Mouse (Mus musculus): ENCODE results near the gene Stk39. TPM values are rescaled to one million over a fixed set of nuclear protein-coding genes. Genes with fewer than 3 reads are reported as not detected.

Stk39 gene
- polyA plus RNA-seq, 2 experiments: 0.93 to 1.7 TPM

DNA sequence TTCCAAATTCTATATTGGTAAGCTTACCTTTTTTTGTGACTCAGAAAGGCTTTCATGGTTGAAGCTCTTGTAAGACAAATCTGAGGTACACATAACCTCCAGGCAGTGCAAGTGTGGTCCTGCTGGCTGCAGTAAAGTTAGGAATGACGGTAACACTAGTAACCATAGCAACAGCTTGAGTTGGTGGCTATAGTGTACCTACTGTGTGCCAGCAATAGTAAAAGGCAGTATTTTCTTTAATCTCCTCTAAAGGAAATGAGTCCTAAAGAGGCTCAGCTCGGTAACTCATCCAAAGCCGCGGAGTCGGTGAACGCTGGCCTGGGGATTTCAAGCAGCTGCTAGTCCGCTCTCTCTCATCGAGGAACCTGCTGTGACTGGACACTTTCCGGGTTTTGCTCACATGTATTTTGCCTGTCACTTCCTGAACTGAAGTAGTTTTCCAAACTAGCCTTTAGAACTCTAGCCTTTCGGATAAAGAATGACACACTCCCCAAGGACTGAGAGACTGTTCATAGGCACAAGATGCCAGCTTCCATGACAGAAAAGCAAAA lies 85.7 kb downstream of the Stk39 start:
- no peak for DNase-seq (ENCODE audit: low read depth in 3 of 3, low spot score in 3 of 3)
- no peak for ATAC-seq (ENCODE audit: insufficient read depth)
- Histone ChIP-seq H3K4me2 (ENCODE audit: low read depth) (no peak overlapping the region), H3K4me3 (ENCODE audit: insufficient read depth in 1 of 2, low read depth in 2 of 2, low read length in 2 of 2) (no peak overlapping the region), H3K4me1 (replicated peaks; ENCODE audit: control insufficient read depth in 2 of 2, insufficient read depth in 2 of 2, low read length in 1 of 2) (peaks cover 0 to 19% of the 10 kb centered on the region in 2 experiments), H3K27me3 (ENCODE audit: control insufficient read depth, insufficient read depth, low read length) (no peaks in the 10 kb centered on the region), H3K36me3 (replicated peaks; ENCODE audit: control insufficient read depth, insufficient read depth, low read depth) (no peaks in the 10 kb centered on the region), H3K27ac (no peak overlapping the region), H3K9ac (replicated peaks) (no peak overlapping the region), H3K9me3 (ENCODE audit: control insufficient read depth, low read length) (no peaks in the 10 kb centered on the region)
- TF ChIP-seq CTCF (IDR thresholded peaks at IDR 0.05; ENCODE audit: low read depth) (no peak), EP300 (IDR thresholded peaks at IDR 0.05; ENCODE audit: low read depth) (no peak)
- 76% methylated on average over 10 of the region's 10 CpGs for WGBS (ENCODE audit: insufficient replicate concordance)

DNA sequence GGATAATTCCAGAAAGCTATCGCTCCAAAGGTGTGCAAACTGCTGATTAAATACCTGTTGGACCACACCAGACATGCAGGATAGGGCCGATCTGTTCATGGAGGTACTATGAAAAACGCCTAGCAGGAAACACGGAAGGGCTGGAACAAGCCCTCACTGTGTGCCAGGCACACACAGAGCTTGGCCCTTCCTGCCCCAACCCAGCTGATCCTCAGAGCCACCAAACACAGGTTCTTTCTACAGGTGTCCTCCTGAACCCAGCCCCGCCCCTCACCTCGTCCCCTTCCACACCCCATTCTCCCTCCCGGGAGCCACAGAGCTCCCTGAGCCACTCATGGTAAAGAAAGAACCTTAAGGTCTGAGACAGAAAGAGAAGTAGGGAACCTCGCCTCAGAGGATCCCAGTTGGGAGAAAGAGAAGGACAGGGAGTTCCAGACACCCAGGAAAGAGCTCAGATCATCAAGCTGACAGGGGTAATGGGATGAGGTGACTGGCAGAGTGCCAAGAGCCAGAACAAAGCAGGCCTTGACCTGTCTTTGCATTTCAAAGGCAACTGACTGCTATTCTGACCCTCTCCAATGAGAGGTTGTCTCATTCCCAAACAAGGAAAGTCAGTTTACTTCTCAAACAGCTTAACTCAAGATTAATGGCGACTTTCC lies 86.3 kb downstream of the Stk39 start:
- Histone ChIP-seq H3K27me3 (ENCODE audit: control insufficient read depth, insufficient read depth, low read length) (no peaks in the 10 kb centered on the region), H3K9me3 (ENCODE audit: control insufficient read depth, low read length) (no peaks in the 10 kb centered on the region), H3K4me3 (ENCODE audit: insufficient read depth in 1 of 2, low read depth in 2 of 2, low read length in 2 of 2) (no peak overlapping the region), H3K4me1 (replicated peaks; ENCODE audit: control insufficient read depth in 2 of 2, insufficient read depth in 2 of 2, low read length in 1 of 2) (peaks cover 0 to 19% of the 10 kb centered on the region in 2 experiments), H3K4me2 (ENCODE audit: low read depth) (no peak overlapping the region), H3K9ac (replicated peaks) (no peak overlapping the region), H3K36me3 (replicated peaks; ENCODE audit: control insufficient read depth, insufficient read depth, low read depth) (no peaks in the 10 kb centered on the region), H3K27ac (no peak overlapping the region)
- TF ChIP-seq CTCF (IDR thresholded peaks at IDR 0.05; ENCODE audit: low read depth) (no peak), EP300 (IDR thresholded peaks at IDR 0.05; ENCODE audit: low read depth) (no peak)
- DNase-seq (ENCODE audit: low read depth in 3 of 3, low spot score in 3 of 3) (no peak), ATAC-seq (ENCODE audit: insufficient read depth) (no peak)
- WGBS (ENCODE audit: insufficient replicate concordance): 57% methylated on average over 9 of the region's 9 CpGs

DNA sequence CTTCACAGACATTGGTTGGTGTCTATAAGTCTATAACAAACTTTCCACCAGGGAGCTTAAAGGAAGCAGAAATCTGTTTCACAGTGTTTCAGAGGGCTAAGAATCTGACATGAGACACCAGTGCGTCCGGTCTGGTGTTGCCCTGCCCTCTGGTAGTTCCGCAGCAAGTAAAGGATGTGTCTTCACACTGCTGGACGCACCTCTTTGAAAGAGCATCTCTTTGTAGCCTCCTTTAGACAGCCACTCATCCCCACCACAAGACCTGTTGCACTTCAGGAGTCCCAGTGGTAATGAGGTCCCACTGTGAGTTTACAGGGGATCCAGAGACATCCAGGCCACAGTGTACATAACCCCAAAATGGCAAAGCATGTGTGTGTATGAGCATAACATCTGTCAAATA lies 88.1 kb downstream of the Stk39 start:
- no peak for ATAC-seq (ENCODE audit: insufficient read depth)
- DNase-seq (ENCODE audit: low read depth in 3 of 3, low spot score in 3 of 3): no peak
- peaks cover 0 to 19% of the 10 kb centered on the region in 2 experiments for H3K4me1 ChIP-seq (replicated peaks; ENCODE audit: control insufficient read depth in 2 of 2, insufficient read depth in 2 of 2, low read length in 1 of 2)
- 73% methylated on average over 4 of the region's 4 CpGs for WGBS (ENCODE audit: insufficient replicate concordance)
- no peak overlapping the region for H3K27ac ChIP-seq
- no peaks in the 10 kb centered on the region for H3K9me3 ChIP-seq (ENCODE audit: control insufficient read depth, low read length)
- H3K27me3 ChIP-seq (ENCODE audit: control insufficient read depth, insufficient read depth, low read length): no peaks in the 10 kb centered on the region
- H3K4me2 ChIP-seq (ENCODE audit: low read depth): no peak overlapping the region
- no peaks in the 10 kb centered on the region for H3K36me3 ChIP-seq (replicated peaks; ENCODE audit: control insufficient read depth, insufficient read depth, low read depth)
- H3K9ac ChIP-seq (replicated peaks): no peak overlapping the region
- no peak overlapping the region for H3K4me3 ChIP-seq (ENCODE audit: insufficient read depth in 1 of 2, low read depth in 2 of 2, low read length in 2 of 2)
- TF ChIP-seq CTCF (IDR thresholded peaks at IDR 0.05; ENCODE audit: low read depth) (no peak), EP300 (IDR thresholded peaks at IDR 0.05; ENCODE audit: low read depth) (no peak)

DNA sequence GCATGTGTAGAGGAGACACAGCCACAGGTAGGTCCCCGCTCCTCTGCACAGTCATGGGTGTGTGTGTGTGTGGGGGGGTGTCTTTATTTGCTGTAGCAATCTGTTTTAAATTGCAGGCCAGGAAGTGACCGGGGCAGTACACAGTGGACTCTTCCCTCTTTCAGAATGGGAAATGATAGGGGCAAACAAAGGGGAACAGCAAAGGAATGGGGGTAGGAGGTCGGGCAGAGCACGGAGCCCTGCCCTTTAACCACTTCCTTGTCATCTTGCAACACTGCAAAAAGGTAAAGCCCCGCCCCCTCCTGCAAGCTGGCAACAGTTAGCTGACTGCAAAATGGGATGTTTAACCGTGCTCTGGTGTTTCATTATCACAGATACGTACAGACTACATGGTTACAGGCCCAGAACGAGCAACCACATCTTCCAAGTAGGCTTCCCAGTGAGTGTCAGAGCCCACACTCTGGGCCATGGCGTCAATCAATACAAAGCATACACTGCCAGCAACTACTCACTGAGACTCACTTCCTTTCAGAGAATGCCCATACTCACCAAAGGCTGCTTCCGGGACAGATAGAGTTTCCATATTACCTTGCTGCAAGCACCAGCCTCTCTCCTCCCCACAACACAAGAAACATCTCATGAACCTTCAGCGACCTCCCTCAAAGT lies 89.5 kb downstream of the Stk39 start:
- Histone ChIP-seq H3K27me3 (ENCODE audit: control insufficient read depth, insufficient read depth, low read length) (no peaks in the 10 kb centered on the region), H3K36me3 (replicated peaks; ENCODE audit: control insufficient read depth, insufficient read depth, low read depth) (no peaks in the 10 kb centered on the region), H3K4me2 (ENCODE audit: low read depth) (peak overlapping the region; percentile 11), H3K4me1 (replicated peaks; ENCODE audit: control insufficient read depth in 2 of 2, insufficient read depth in 2 of 2, low read length in 1 of 2) (peaks cover 0 to 19% of the 10 kb centered on the region in 2 experiments), H3K9me3 (ENCODE audit: control insufficient read depth, low read length) (no peaks in the 10 kb centered on the region), H3K4me3 (ENCODE audit: insufficient read depth in 1 of 2, low read depth in 2 of 2, low read length in 2 of 2) (no peak overlapping the region), H3K9ac (replicated peaks) (no peak overlapping the region), H3K27ac (no peak overlapping the region)
- peak; percentile 14 to 30 (median 22) for DNase-seq (ENCODE audit: low read depth in 3 of 3, low spot score in 3 of 3)
- WGBS (ENCODE audit: insufficient replicate concordance): 15% methylated on average over 11 of the region's 11 CpGs
- ATAC-seq (ENCODE audit: insufficient read depth): peak; percentile 69
- TF ChIP-seq EP300 (IDR thresholded peaks at IDR 0.05; ENCODE audit: low read depth): no peak
- TF ChIP-seq CTCF (IDR thresholded peaks at IDR 0.05; ENCODE audit: low read depth): no peak

DNA sequence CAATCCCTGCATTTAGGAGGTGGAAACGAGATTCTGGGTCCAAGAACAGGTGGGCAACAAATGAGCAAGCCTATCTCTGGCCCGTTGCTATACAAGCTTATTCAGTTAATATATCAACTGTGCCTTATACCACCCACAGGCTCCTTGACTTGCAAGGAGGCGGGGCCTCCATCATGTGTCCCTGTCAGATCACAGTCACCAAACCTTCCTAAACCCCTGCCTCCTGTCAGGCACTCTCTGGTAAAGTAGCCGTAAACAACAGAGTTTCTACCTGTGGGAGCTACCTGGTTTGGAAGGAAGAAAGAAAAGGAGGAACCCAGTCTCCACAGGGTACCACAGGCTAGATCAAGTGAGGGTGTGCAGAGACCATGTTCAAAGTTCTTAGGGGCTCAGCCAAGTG lies 90.2 kb downstream of the Stk39 start:
- DNase-seq (ENCODE audit: low read depth in 3 of 3, low spot score in 3 of 3): no peak
- Histone ChIP-seq H3K4me3 (ENCODE audit: insufficient read depth in 1 of 2, low read depth in 2 of 2, low read length in 2 of 2) (no peak overlapping the region), H3K4me1 (replicated peaks; ENCODE audit: control insufficient read depth in 2 of 2, insufficient read depth in 2 of 2, low read length in 1 of 2) (peaks cover 0 to 19% of the 10 kb centered on the region in 2 experiments), H3K9ac (replicated peaks) (no peak overlapping the region), H3K36me3 (replicated peaks; ENCODE audit: control insufficient read depth, insufficient read depth, low read depth) (no peaks in the 10 kb centered on the region), H3K4me2 (ENCODE audit: low read depth) (no peak overlapping the region), H3K27me3 (ENCODE audit: control insufficient read depth, insufficient read depth, low read length) (no peaks in the 10 kb centered on the region), H3K27ac (no peak overlapping the region), H3K9me3 (ENCODE audit: control insufficient read depth, low read length) (no peaks in the 10 kb centered on the region)
- TF ChIP-seq CTCF (IDR thresholded peaks at IDR 0.05; ENCODE audit: low read depth) (no peak), EP300 (IDR thresholded peaks at IDR 0.05; ENCODE audit: low read depth) (no peak)
- WGBS (ENCODE audit: insufficient replicate concordance): 41% methylated on average over 4 of the region's 4 CpGs
- ATAC-seq (ENCODE audit: insufficient read depth): no peak

Measured in liver, embryonic 14.5 days (tissue).